Mouse (Mus musculus) kidney, postnatal 25 days (tissue): ENCODE measurements around the gene Gm20812.
"Not testable (repeated sequence)": the region's sequence is repeated elsewhere in the genome, so short reads cannot be mapped to it uniquely, and the experiment has no call there.

Source experiments
- DNase-seq, 2 experiments: peaks; one replicate each; pipeline ENCODE4 v3.0.0; 2021; ENCODE audit warnings: mixed read lengths in 2 of 2

Gene Gm20812

DNA sequence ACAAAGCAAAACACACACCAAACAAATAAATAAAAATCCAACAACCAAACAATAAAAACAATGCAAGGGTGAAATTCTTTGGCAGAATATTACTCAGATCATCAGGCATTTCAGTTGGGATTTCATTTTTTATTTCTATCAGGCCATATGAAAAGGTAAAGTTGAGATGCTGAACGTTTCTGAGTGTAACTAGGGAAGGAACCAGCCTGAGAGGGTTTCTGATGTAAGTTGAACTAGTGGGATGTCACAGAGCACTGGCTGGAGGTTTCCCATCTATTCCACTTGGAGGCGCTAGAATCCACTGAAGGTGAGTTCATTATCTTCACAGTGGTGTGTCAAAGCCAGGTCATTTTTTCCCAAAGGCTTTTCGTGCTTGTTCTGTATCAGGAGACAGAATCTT lies at the start of gene Gm20812:
TSS of gene Gm20812 (plus strand) at position 301 of the 400 bp plus-strand sequence.
- DNase-seq: not testable (repeated sequence)
